Mouse (Mus musculus) B cell, adult 2 months (primary cell): ENCODE measurements around the gene Ifna13.

Experiments
- DNase-seq, 2 experiments: peaks; one replicate each; pipeline ENCODE4 v3.0.0; 2022

Gene Ifna13

DNA sequence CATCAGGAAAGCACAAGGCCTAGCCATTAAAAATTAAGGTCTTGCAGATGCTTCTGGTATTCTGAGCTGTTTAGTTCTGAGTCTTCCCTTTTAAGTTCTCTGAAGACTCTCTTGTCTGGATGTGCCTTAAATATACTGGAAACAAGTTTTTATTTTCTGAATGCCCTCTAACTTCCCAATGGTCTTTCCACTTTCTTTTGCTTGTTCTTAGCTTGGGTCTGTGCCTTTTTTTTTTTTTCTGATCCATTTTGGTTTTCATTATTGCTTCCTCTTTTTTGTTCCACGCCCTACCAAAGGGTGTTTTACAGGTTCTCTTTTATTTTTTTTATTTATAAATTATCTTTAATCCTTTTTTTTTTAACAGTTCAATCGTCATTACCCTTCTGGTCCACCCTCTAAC is at the start of gene Ifna13:
Ifna13 (minus strand) TSS at position 101 of the 400 bp plus-strand sequence.
- DNase-seq = no peak

DNA sequence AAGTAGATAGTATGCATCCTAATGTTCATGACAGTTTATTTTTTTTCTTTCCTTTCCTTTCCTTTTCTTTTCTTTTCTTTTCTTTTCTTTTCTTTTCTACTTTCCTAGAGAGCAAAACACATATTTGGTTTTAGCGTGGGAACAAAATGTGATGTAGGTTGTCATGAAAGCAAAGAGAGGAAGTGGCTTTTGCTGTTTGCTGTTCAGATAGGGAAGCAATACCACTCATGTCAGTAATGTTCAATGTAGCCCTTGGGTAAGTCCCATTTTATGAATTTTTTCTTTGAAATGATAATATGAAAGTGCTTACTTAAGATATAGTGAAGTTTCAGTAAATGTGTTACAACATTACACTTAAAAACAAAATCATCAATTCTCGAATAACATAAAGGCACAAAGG is 49.1 kb upstream of the Ifna13 start:
- no peak for DNase-seq

DNA sequence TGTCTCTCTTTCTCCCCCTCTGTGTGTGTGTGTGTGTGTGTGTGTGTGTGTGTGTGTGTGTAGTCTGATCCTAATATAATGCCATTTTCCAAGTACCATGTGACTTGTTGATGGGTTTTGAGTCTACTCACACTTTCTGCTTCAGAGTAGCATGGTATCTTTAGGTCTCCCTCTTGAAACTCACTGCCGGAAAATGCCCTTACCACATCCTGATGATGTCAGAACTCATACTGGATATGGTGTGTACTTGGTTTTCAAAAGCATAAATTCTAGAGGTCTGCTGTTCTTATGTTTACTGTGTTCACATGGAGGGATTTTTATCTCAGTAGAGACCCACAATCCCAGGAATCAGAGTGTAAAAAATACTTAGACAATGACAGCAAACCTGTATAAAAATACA is 48.3 kb upstream of the Ifna13 start:
- no peak for DNase-seq

DNA sequence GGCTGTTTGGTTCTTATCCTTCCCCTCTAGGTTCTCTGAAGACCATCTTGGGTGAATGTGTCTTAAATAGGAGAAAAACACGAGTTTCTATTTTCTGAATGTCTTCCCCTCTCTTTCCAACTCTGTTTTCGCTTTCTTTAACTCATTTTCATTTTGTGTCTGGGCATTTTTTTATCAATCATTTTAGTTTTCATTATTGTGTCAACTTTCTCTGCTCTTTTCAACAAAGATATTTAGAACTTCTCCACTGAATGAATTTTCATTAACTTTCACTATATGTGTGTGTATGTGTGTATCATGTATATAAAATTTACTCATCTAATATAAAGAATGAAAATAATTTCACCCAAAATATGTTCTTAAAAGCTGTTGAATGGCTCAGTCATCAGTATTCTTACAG is 47.0 kb upstream of the Ifna13 start, which contains the start of gene Ifnab:
Ifnab (minus strand) TSS at position 101 of the 400 bp plus-strand sequence.
- DNase-seq = no peak

DNA sequence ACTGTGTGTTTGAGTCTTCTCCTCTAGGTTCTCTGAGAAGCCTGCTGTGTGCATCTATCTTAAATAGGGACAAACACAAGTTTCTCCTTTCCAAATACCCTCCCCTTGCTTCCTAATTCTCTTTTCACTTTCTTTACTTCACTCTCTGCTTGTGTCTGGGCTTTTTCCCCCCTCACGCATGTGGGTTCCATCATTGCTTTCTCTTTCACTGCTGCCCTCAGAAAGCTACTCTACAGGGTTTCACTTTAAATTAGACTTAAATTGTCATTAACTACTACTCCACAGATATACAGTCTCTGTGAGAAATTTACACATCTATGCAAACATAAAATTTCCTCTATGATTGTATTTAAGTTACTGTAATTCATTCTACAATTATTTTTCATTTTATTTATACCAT is 39.6 kb upstream of the Ifna13 start, which contains the start of gene Ifna2:
Ifna2 (minus strand) TSS at position 101 of the 400 bp plus-strand sequence.
- DNase-seq = no peak

DNA sequence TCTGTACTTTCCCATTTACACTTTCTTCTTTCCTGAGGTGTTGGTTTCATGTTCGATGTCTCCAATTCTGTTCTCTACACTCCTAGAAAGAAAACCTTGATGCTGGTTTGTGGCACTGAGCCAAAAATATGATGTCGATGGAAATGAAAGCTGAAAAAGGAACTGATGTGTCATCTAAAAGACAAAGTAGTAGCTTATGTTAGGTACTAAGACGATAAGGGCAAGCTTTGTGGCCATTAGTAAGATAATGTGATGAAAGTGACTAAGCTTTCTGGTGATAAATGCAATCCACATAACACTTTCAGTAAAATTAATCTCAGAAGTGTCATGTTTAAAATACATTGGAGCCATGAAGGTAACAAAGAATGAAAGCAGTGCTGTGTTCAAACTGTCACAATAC is 37.1 kb upstream of the Ifna13 start:
- no peak for DNase-seq

DNA sequence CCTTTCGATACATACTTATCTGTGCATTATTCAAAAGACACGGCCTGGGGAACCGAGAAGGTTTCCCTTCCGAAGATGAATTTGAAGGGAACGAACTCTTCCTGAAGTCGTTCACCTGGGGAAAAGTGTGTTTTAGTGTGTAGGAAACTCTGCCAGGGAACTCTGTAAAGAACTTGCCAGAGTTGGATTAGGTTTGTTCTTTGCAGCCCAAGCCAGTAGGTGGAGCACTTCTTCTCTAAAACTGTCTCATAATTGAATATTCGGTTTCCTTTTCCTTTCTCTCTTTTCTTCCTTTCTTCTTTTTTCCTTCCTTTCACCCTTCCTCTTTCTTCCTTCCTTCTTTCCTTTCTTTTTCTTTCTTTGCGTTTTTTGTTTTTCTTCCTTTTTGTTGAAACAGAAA is 36.1 kb upstream of the Ifna13 start:
- DNase-seq = peak; percentile 34 to 47

DNA sequence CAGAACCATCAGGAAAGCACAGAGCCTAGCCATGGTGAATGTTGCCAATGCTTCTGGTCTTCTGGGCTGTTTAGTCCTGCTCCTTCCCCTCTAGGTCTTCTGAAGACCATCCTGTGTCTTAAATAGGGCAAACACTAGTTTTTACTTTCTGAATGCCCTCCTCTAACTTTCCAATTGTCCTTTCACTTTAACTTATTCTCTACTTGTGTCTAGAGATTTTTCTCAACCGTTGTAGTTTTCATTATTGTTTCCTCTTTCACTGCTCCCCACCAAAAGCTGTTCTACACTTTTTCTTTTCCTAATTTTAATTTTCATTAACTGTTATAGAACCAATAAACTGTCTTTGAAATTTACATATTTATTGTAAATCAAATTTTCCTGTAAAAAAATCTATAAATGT is 32.6 kb upstream of the Ifna13 start, which contains the start of gene Ifna16:
Ifna16 (minus strand) TSS at position 101 of the 400 bp plus-strand sequence.
- DNase-seq = no peak

DNA sequence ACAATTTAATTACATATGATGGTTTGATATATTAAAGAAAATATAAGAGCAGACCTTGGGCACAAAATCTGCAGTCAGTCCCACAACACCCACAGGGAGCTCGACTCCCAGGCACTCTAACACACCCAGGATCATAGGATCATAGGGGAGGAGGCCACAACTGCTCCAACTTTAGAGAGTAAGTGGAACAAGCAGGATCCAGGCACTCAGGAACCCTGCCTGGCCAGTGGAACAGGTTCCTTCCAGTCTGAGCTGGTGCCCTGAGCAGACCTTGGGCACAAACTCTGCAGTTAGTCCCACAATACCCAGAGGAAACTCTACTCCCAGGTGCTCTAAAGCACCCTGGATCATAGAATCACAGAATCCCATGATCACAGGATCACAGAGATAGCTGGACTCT is 11.2 kb upstream of the Ifna13 start:
- no peak for DNase-seq

DNA sequence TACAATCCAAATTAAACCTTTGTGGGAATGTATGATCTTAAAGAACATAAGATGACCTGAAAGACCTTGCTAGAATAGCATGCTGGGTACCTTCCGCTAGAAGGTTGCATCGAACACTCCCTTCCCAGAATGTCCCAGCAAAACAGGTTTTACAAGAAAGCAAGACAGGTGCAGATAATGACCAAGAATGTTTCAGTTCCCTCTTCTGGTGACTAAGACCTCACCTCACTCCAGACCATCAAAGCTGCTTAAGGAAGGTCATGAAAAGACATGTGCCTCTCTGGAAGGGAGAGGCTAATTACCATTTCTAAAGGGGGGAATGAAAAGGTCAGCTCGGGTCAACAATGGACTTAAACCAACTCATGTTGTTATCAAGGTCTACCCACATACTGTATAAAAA is 9.4 kb upstream of the Ifna13 start:
- no peak for DNase-seq

DNA sequence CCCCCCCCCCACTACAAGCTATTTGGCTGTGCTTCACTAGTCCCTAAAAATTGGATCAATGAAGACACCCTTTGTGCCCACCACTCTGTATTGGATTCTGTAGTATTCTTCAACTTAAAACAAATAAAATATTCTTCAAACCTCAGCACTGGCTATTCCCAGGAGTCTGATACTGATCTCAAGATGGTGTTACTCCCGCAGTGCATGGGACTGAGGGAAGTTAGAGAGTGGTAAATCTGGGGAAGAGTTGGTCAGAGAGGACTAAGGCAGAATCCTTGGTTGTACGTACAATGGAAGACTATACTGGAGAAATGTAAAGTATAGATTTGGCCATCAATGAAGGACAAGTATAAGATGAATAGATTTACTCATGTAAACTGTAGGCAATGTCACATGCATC is 1.7 kb downstream of the Ifna13 start:
- no peak for DNase-seq

DNA sequence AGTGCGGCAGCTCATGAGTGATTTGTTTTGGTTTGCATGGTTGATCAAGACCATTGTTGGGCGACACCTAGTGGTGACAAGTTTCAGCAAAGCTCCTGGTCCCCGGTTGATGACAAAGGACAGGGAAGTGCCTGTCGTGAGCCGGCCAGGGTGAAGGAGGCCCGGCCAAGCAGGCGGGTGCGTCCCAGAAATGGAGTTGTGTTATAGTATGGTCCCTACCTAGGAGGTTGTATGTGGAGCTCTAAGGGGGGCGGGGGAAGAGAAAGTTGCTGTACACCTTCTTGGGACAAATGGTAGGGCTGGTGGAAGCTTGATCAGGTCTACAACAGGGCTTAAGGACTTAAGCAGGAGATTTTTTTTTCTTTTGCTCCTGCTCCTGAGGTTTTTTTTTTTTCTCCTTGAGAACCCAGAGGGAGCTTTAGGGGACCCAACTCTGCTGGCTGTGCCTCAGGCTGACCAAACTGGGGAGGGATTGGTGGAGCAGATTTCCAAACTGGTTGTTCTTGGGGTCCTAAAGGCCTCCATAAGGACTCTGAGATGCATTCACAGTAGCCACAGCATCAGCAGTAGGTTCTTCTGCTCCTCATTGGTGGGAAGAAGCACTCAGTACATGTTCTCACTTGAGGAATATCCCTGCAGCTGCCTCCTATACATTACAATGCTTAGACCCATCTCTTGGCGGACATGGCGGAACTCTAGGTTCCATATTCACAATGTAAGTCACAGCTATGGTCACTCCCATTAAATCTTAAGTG is 3.0 kb downstream of the Ifna13 start:
- DNase-seq = peak; percentile 96 to 98

DNA sequence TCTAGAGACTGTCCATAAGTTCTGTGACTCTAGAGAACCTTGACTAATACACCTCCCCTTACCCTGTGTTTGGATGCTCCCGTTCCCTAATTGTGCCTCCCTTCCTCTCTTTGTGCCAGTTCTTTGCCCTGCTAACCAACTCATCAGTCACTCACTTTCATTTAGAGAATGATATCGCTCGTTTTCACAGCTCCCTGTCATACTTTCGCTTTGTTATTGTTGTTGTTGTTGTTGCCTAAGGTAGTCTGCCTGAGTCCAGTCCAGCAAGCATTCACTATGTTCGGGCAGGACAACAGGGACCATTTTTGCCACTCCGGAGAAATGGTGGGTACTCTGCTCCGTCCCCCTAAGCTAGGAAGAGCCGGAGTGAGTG is 3.6 kb downstream of the Ifna13 start:
- DNase-seq = no peak

DNA sequence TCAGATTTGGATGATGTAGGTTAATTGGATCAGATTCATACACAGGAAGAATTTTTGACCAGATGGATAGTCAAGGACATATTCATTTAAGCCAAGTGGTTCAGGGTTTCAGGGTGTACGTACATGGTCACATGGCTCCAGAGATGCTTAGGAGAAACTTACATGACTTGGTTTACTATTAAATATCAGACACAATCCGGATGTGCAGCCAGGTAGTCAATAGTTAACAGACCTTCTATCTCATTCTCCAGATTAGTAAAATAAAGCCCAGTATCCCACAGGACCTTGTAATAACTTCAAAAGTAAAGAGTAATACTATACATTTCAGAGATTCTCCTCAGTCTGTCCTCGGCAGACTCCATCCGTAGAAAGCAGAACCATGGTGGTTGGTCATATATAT is 9.9 kb downstream of the Ifna13 start, which contains the start of gene C87499:
C87499 (minus strand) TSS at position 101 of the 400 bp plus-strand sequence.
- DNase-seq = no peak

DNA sequence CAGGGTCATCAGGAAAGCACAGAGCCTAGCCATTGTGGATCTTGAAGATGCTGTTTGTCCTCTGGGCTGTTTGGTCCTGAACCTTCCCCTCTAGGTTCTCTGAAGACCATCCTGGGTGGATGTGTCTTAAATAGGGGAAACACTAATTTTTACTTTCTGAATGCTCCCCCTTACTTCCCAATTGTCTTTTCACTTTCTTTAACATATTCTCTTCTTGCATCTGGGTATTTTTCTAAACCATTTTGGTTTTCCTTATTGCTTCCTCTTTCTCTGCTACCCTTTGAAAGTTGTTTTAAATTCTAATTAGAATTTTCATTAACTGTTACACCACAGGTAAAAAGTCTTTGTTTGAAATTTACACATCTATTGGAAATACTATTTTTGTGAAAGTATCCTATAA is 41.0 kb downstream of the Ifna13 start, which contains the start of gene Ifna12:
Ifna12 (minus strand) TSS at position 101 of the 400 bp plus-strand sequence.
- DNase-seq = no peak
